Mouse (Mus musculus) testis, postnatal 10 days (tissue): ENCODE data around the gene Rtl8c.
"Not testable (repeated sequence)": the region's sequence is repeated elsewhere in the genome, so short reads cannot be mapped to it uniquely, and the experiment has no call there.

Experiments used
- DNase-seq: peaks from one replicate; pipeline ENCODE4 v3.0.0; 2021; ENCODE audit warnings: low spot score

Rtl8c gene

DNA sequence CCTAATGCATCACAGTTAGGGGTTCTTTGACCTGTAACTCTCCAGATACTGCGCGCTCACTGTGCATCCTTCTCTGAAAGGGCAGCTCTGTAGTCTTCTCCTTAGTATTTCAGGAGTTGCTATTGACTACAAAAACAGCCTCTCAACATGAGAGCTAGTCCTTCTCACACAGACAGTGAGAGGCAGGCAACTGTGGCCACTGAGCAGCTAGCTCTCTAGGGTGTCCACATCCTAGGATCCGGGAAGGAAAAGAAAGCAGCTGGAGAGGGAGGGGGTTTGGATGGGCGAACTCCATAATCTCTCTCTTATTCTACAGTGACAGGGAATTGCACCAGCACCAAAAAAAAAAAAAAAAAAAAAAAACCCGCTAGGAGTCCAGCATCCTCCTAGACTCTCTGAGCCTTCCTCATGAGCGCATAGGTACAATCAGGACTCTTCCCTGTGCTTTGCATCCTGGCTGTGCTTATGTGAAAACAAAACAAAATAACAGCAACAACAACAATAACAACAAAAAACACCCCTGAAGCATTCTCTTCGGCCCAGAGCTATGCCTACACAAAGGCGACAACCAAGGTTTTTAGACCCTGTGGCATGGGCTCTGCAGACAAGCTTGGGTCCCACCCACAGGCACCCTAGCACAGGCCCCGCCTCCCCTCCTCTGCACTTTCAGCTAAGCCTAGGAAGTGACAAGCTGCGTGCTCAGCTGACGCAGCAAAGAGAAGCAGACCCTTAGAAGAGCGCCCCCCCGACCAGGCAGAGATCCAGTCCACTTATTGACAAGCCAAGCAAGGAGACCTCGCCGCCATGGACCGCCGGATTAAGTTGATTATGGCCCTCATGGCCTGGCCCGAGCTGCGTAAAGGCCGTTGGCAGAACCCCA lies at the start of gene Rtl8c:
Rtl8c (plus strand) TSS at position 791 of the 880 bp plus-strand sequence.
- peak; percentile 67 for DNase-seq

DNA sequence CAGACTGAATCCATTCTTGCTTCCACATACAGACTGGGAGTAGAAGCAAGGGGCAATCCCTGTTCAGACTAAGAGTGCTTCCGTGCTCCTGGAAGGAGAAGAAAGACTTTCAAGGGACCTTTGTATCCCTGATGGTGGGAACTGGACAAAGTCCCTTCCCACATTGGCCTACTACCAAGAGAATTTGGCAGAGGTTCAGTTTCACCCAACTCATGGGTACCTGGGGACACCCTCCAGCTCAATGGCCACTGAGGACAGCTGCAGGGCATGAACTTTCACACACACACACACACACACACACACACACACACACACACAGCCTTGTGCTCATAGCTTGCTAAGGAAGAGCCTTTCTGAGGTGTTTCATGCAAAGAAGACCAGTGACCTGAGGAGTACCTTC lies 28.5 kb upstream of the Rtl8c start:
- DNase-seq: no peak

GRCm38 (mm10) chrX:53581407-53581806 lies 26.4 kb upstream of the Rtl8c start:
- DNase-seq: not testable (repeated sequence)

DNA sequence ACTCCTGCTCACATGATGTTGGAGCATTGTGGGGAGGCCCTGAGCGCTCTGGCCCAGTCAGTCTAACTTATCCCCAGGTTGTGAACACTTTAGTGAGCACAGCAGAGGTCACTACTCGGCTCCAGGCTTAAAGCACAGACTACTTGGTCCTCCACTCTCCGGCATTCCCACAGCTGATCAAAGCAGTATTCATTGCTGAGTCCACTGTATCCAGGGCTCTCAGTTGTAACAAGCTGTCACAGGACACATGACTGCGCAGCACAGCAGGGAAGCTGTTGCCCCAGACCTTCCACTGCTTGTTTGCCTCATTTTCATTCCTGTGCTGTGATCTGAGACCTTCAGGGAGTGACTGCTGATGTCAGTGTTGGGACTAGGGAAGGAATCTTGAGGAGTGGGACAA lies 24.4 kb upstream of the Rtl8c start:
- DNase-seq: not testable (repeated sequence)

DNA sequence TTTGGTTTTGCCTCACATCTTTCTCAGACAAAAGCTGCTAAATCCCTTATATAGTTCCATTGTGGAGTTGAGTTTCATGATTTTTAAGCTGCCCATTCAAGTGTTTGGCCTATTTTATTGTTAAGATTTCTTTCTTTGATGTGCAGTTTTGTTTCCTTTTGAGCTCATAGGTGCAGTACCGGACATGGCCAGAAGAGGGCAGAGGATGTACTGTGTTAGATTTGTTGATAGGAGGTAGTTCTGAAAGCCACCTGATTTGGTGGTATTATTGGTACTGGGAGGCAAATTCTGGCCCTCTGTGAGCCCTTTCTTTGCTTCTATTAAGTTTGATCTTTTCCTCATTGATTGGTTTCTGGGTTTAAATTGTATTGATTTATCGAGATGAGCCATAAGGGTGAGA lies 7.8 kb upstream of the Rtl8c start:
- peak; percentile 78 for DNase-seq

GRCm38 (mm10) chrX:53606176-53606575 lies 1.7 kb upstream of the Rtl8c start:
- DNase-seq: not testable (repeated sequence)

- peak; percentile 31 for DNase-seq
Measured at GRCm38 (mm10) chrX:53608122-53608813, 436 bp downstream of the Rtl8c start.

GRCm38 (mm10) chrX:53608879-53609278 lies 1.0 kb downstream of the Rtl8c start, which contains the start of gene Gm14597:
Gene Gm14597 (minus strand): TSS chrX:53608979.
- DNase-seq: not testable (repeated sequence)

- peak; percentile 64 for DNase-seq
Measured at GRCm38 (mm10) chrX:53610571-53610970, 2.7 kb downstream of the Rtl8c start.

DNA sequence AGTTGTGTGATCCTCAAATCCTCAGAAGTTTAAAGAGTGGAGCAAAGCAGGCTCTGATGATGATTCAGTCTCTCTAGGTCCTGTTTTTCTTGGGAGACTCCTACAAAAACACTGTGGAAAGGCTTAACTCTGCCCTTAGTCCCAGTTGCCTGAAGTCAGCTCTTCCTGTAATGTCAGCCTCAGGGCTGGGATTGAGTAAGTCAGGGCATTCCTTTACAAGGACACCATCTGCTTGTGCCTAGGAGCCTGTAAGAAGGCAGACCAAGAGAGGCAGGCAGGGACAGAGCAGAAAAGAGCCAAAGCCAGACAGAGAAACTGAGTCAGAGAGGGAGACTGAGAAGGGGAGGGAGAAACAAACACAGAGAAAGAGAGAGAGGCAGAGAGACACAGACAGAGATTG lies 3.6 kb downstream of the Rtl8c start:
- not testable (repeated sequence) for DNase-seq

DNA sequence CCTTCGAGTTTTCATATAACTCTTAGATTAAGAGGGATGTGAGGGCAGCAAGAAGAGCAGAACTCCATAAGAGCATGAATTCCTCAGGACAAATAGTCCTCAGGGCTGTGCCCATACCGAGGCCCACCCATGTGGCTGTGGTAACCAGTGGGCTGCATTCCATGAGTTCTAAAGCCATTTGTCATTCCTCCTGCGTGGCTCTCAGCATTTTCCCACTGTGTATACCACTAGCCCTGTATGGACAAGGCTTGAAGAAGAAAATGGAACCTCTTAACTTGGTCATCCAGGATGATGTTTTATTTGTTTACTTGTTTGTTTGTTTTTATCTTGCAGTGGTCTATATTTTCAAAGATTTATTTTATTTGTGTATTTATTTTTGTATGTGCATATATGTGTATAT lies 30.3 kb downstream of the Rtl8c start:
- DNase-seq: not testable (repeated sequence)

GRCm38 (mm10) chrX:53642604-53642979 lies 34.8 kb downstream of the Rtl8c start:
- not testable (repeated sequence) for DNase-seq

- peak; percentile 86 for DNase-seq
Measured at GRCm38 (mm10) chrX:53642980-53643961, 35.4 kb downstream of the Rtl8c start, which contains the start of gene Rtl8a. Gene Rtl8a (minus strand): TSS chrX:53643682.

DNA sequence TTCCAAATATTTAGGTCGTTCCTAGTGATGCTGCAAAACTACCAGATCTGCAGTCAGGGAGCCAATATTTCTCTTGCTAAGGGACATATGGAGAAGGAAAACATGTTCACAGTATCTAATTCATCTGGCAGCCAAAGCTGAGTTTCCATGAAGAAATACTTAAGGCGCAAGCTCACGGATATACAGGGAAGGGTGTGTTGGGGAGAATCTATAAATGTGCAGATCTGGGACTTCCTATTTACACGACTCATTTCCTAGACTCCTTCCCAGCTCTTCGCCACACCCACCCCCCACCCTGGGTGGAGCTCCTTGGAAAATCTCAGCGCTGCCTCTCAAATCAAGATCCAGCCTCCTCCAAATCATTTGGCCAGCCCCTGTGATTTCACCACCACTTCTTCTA lies 38.1 kb downstream of the Rtl8c start:
- DNase-seq: no peak

DNA sequence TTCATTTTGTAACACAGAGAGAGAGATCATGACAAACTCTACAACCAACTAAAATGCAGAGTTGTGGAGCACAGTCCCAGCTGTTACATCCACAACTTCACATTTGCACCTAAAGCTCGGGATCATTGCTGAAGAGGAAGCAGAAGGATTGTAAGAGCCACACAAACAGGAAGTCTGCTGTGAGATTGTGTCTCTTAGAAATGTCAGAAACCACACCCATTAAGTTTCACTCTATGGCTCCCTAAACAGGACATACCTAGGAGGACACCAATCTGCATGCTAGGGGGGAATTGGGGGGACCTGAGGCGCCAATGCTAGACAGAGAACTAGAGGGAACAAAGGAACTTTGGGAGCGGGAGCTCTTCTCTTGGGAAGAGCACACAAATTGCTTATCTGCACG lies 45.1 kb downstream of the Rtl8c start:
- not testable (repeated sequence) for DNase-seq
